ENCODE assay signal across 10 mouse cellular contexts in genomic region chr13:104681212-104681611, GRCm38 (mm10).
A peak's percentile ranks its signal among the peaks of the same experiment; 100 is the strongest.
DNase-seq lines count a peak whose midpoint lies in the region; ATAC-seq and TF ChIP-seq lines count a peak whose summit lies in the region.
"Had no signal": no experiment of that assay in that cellular context is flagged by ENCODE, and none has a peak within 500 bp of the region (broad histone marks: within the 10 kb centered on the region; RNA-seq: fewer than 3 reads in every experiment).

No protein-coding gene starts in this region.

- peak in 1 of 3 experiments; percentile 48; a peak in 2 of 6 replicates for TF ChIP-seq CTCF in MEL (IDR thresholded peaks at IDR 0.05 in 2 of 3, conservative IDR thresholded peaks at IDR 0.05 in 1 of 3; ENCODE audit: control insufficient read depth in 1 of 3, insufficient read depth in 1 of 3, low read depth in 2 of 3, low read length in 3 of 3, poor library complexity in 1 of 3, severe bottlenecking in 1 of 3)
- TF ChIP-seq CTCF in thymus, adult 2 months (IDR thresholded peaks at IDR 0.05; ENCODE audit: borderline replicate concordance, control insufficient read depth, extremely low read depth, insufficient read depth, low read length, poor library complexity) = no peak

- H3K27ac ChIP-seq in embryonic facial prominence, embryonic 11.5 days (replicated peaks; ENCODE audit: low read depth, low read length) = no peak overlapping the region
- H3K27ac ChIP-seq in embryonic facial prominence, embryonic 10.5 days (replicated peaks) = no peak overlapping the region
- H3K27ac ChIP-seq in MEL (ENCODE audit: control insufficient read depth, low read depth, low read length) = no peak overlapping the region
- H3K27ac ChIP-seq in thymus, adult 2 months (ENCODE audit: control insufficient read depth, insufficient read depth, low read length) = no peak overlapping the region
- H3K27ac ChIP-seq: heart, embryonic 15.5 days; liver, embryonic 15.5 days had no signal

- no peak for TF ChIP-seq POLR2A in MEL (IDR thresholded peaks at IDR 0.05; ENCODE audit: control insufficient read depth in 1 of 2, insufficient read depth in 1 of 2, low read depth in 1 of 2, low read length in 2 of 2, poor library complexity in 1 of 2)
- no peak for TF ChIP-seq POLR2A in thymus, adult 2 months (IDR thresholded peaks at IDR 0.05; ENCODE audit: control insufficient read depth, extremely low read depth, insufficient read depth, low read length, poor library complexity)

- no peak for ATAC-seq in embryonic facial prominence, embryonic 11.5 days (replicated peaks; ENCODE audit: insufficient number of reproducible peaks, low FRiP score, low TSS enrichment, low read depth)

- H3K9me3 ChIP-seq in embryonic facial prominence, embryonic 11.5 days (replicated peaks; ENCODE audit: control insufficient read depth, low read length) = no peaks in the 10 kb centered on the region
- peaks cover 10% of the 10 kb centered on the region; the same call in 1 of the 2 replicates for H3K9me3 ChIP-seq in embryonic facial prominence, embryonic 10.5 days
- H3K9me3 ChIP-seq in MEL (replicated peaks; ENCODE audit: insufficient read depth, low read length) = no peaks in the 10 kb centered on the region
- H3K9me3 ChIP-seq: liver, embryonic 15.5 days had no signal

- no peak overlapping the region for H3K4me3 ChIP-seq in embryonic facial prominence, embryonic 11.5 days (ENCODE audit: low read depth, low read length)
- H3K4me3 ChIP-seq in embryonic facial prominence, embryonic 10.5 days = no peak overlapping the region
- no peak overlapping the region for H3K4me3 ChIP-seq in MEL (ENCODE audit: control insufficient read depth in 1 of 2, insufficient read depth in 1 of 2, low read depth in 2 of 2, low read length in 2 of 2)
- no peak overlapping the region for H3K4me3 ChIP-seq in thymus, adult 2 months (ENCODE audit: control insufficient read depth, insufficient read depth, low read length)
- H3K4me3 ChIP-seq: heart, embryonic 15.5 days; liver, embryonic 15.5 days had no signal

- no peaks in the 10 kb centered on the region for H3K27me3 ChIP-seq in embryonic facial prominence, embryonic 11.5 days (ENCODE audit: control insufficient read depth, insufficient read depth, low read length)
- H3K27me3 ChIP-seq in embryonic facial prominence, embryonic 10.5 days (replicated peaks; ENCODE audit: low read depth, poor library complexity, severe bottlenecking) = no peaks in the 10 kb centered on the region
- no peaks in the 10 kb centered on the region for H3K27me3 ChIP-seq in MEL (ENCODE audit: control insufficient read depth in 1 of 2, insufficient read depth in 2 of 2, low read length in 2 of 2)
- H3K27me3 ChIP-seq in thymus, adult 2 months (ENCODE audit: control insufficient read depth, insufficient read depth, low read length) = no peaks in the 10 kb centered on the region
- H3K27me3 ChIP-seq: heart, embryonic 15.5 days; liver, embryonic 15.5 days had no signal

- peak; percentile 35 for TF ChIP-seq RAD21 in MEL (IDR thresholded peaks at IDR 0.05; ENCODE audit: low read depth, low read length)

- no peak for TF ChIP-seq EP300 in MEL (IDR thresholded peaks at IDR 0.05; ENCODE audit: low read depth in 1 of 2, low read length in 2 of 2)

- no peak overlapping the region for H3K9ac ChIP-seq in embryonic facial prominence, embryonic 11.5 days (replicated peaks; ENCODE audit: low read length)
- H3K9ac ChIP-seq in MEL (ENCODE audit: control insufficient read depth, low read depth, low read length, poor library complexity, severe bottlenecking) = no peak overlapping the region
- H3K9ac ChIP-seq: heart, embryonic 15.5 days; liver, embryonic 15.5 days had no signal

- WGBS in embryonic facial prominence, embryonic 11.5 days = 65% methylated on average over 1 of the region's 1 CpGs
- 61% methylated on average over 1 of the region's 1 CpGs for WGBS in embryonic facial prominence, embryonic 10.5 days
- WGBS in thymus, adult 2 months = 74% methylated on average over 1 of the region's 1 CpGs

- H3K36me3 ChIP-seq in embryonic facial prominence, embryonic 11.5 days (replicated peaks; ENCODE audit: control insufficient read depth, insufficient read depth, low read depth, low read length) = no peaks in the 10 kb centered on the region
- peaks cover 14% of the 10 kb centered on the region for H3K36me3 ChIP-seq in embryonic facial prominence, embryonic 10.5 days (replicated peaks)
- H3K36me3 ChIP-seq in MEL (ENCODE audit: control insufficient read depth in 1 of 2, insufficient read depth in 2 of 2, low read length in 2 of 2) = peaks cover 0 to 10% of the 10 kb centered on the region in 2 experiments; a peak in 2 of 4 replicates
- H3K36me3 ChIP-seq in thymus, adult 2 months (ENCODE audit: control insufficient read depth, insufficient read depth, low read length) = no peaks in the 10 kb centered on the region
- H3K36me3 ChIP-seq: heart, embryonic 15.5 days; liver, embryonic 15.5 days had no signal

- no peak overlapping the region for H3K4me2 ChIP-seq in embryonic facial prominence, embryonic 11.5 days (ENCODE audit: low read depth, low read length)
- H3K4me2 ChIP-seq: heart, embryonic 15.5 days; liver, embryonic 15.5 days had no signal

- H3K79me2 ChIP-seq in MEL (ENCODE audit: control insufficient read depth, insufficient read depth, low read length, poor library complexity) = no peaks in the 10 kb centered on the region

- no peaks in the 10 kb centered on the region for H3K4me1 ChIP-seq in embryonic facial prominence, embryonic 11.5 days (ENCODE audit: control insufficient read depth, insufficient read depth, low read length)
- peaks cover 22% of the 10 kb centered on the region for H3K4me1 ChIP-seq in embryonic facial prominence, embryonic 10.5 days
- peaks cover 2 to 11% of the 10 kb centered on the region in 2 experiments; a peak in 3 of 4 replicates for H3K4me1 ChIP-seq in MEL (ENCODE audit: control insufficient read depth in 1 of 2, insufficient read depth in 2 of 2, low read length in 2 of 2)
- H3K4me1 ChIP-seq in thymus, adult 2 months (replicated peaks; ENCODE audit: control insufficient read depth, insufficient read depth, low read length) = peaks cover 4% of the 10 kb centered on the region

- DNase-seq in embryonic facial prominence, embryonic 11.5 days (ENCODE audit: low spot score) = peak; percentile 71
- no peak for DNase-seq in embryonic facial prominence, embryonic 10.5 days (ENCODE audit: low spot score)
- DNase-seq in layer of hippocampus, adult 11-12 months (ENCODE audit: low spot score) = peak; percentile 34
- DNase-seq in layer of hippocampus, postnatal 25 days (ENCODE audit: extremely low spot score in 1 of 2, low spot score in 1 of 2) = no peak
- no peak for DNase-seq in MEL (ENCODE audit: low read depth, low spot score)
- peak; percentile 77 for DNase-seq in lung, postnatal 36 days
- DNase-seq in thymus, adult 2 months = no peak
- no peak for DNase-seq in thymus, adult 18-20 months

TF ChIP-seq in MEL, 35 proteins besides CTCF, POLR2A, EP300 and RAD21:
- TF ChIP-seq POLR2AphosphoS5 (IDR thresholded peaks at IDR 0.05; ENCODE audit: borderline replicate concordance, low read depth, low read length) = no peak
- TF ChIP-seq SMC3 (IDR thresholded peaks at IDR 0.05; ENCODE audit: low read depth, low read length) = peak; percentile 55
- no peak for TF ChIP-seq TBP (IDR thresholded peaks at IDR 0.05; ENCODE audit: low read depth, low read length)
- TF ChIP-seq TCF12 (IDR thresholded peaks at IDR 0.05; ENCODE audit: low read depth, low read length) = no peak
- TF ChIP-seq NRF1 (IDR thresholded peaks at IDR 0.05; ENCODE audit: insufficient read depth, low read depth, low read length, poor library complexity, severe bottlenecking) = no peak
- TF ChIP-seq MYC (IDR thresholded peaks at IDR 0.05; ENCODE audit: low read depth, low read length) = no peak
- TF ChIP-seq USF1 (IDR thresholded peaks at IDR 0.05; ENCODE audit: low read depth, low read length) = no peak
TF ChIP-seq in MEL: peak in this region for 1.

Comparison
In these comparisons a context has a peak if more than half of its experiments do, and no peak if none do; other contexts are left out.
1. DNase-seq: peak in embryonic facial prominence, embryonic 11.5 days (single experiment), layer of hippocampus, adult 11-12 months (single experiment) and lung, postnatal 36 days (single experiment); none in embryonic facial prominence, embryonic 10.5 days (single experiment), layer of hippocampus, postnatal 25 days (0 of 2), MEL (single experiment), thymus, adult 2 months (single experiment) and thymus, adult 18-20 months (0 of 2).